Mouse (Mus musculus) monocyte, adult 5-6 weeks (primary cell): ENCODE measurements around the gene Rpp25l. TPM values are rescaled to one million over a fixed set of nuclear protein-coding genes. Genes with fewer than 3 reads are reported as not detected.
"Not testable (repeated sequence)": the region's sequence is repeated elsewhere in the genome, so short reads cannot be mapped to it uniquely, and the experiment has no call there.

Experiments
- ATAC-seq: fragments of 153-309, 156-312 bp; replicated peaks from 2 replicates; pipeline ENCODE4 v1.8.0; 2017; ENCODE audit warnings: mild to moderate bottlenecking; ENCODE audit not compliant: low TSS enrichment, insufficient number of reproducible peaks, severe bottlenecking, poor library complexity, low FRiP score
- total RNA-seq: library from RNA; stranded (forward); fragments of 200-1000, 200-491, 200-594 nt; gene quantifications from 3 replicates; pipeline ENCODE4 v1.2.3, GENCODE M21; 2017

The Rpp25l gene
- total RNA-seq: 11.6 to 17.4 TPM (median 12.0 TPM) in 3 replicates

DNA sequence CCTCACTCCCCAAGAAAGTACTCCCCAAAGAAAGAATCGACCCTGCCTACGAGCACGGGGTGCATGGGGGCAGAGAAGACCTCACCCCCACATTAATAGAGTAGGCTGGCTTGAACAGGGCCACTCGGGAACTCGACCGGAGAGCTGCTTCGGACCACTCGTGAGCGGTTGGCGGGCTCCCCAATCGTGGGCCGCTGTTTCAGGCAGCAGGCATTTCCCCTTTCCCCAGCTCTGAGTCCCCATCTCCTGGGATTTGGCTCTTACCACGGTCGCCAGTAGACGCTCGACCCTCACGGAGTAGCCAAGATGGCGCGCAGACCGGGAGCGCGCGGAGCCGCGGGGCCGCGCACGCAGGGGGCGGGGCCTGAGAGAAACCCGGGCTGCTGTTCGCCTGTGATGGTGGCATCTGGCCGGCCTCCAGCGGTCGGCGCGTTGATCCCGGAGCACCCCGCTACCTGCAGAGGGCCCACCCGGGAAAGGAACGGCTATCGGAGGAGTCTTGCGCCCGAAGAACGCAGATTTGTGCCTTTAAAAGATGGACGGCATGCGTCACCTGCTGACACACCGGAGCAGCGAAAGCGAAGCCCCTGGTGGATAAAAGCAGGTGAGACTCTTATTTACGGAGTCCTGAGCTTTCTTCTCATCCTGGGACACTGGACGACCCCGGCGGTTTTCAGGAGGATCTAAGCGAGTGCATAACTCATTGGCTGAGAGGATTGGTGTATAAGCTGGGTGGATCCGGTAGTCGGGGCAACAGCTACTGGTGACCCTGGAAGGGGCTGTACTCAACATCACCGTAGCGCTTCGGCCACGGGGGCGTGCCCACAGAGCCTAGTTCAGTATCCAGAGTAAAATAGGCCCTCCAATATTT lies at the start of gene Rpp25l:
Gene Rpp25l, minus strand, starts transcription at position 338 of the 871 bp plus-strand sequence.
- peak; percentile 24; the same call in 1 of the 2 replicates for ATAC-seq

DNA sequence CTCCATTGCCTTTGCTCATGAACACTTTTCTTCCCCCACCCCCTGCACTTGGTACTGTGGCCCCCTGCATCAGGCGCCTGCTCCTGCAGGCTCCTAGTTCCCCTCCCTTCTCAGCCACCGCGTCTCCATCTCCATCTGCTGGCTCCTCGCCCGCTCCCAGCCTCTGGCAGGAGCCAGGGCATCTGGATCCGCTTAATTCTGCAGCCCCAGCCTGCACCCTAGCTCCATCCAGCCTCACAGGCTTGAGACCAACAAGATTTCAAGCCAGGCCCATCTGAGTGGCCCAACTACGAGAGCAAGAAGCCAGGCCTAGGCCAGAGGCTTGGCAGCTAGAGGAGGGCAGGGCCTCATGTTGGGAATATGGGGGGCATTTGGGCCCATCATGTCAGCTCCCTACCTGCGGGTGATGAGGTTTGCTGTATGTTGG lies 49.4 kb upstream of the Rpp25l start:
- ATAC-seq: not testable (repeated sequence)

DNA sequence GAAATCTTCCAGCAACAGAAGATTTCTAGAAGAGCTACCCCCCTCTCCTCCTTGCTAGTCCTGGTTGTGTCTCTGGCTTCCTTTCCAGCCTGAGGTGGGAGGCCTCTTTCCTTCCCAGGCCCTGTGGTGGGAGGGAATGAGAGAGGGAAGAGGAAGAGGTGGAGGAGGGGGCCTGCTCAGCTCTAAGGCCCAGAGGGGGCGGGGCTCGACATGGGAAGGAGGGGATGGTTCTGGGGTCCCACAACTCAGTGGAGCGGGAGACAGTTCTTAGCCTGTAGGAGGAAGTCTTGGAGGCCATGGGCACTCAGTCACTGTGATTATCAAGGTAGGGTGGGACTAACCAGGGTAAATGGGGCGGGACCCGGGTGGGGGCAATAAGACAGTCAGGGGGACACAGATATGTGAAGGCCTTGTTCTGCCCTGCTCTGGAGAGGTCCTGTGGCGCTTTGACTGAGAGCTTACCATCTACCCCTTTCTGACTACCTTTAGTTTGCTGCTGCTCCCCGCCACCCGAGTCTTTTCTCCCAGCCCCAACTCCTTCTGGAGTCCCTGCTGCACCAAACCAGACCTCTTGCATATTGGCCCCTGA lies 48.9 kb upstream of the Rpp25l start:
- no peak for ATAC-seq

DNA sequence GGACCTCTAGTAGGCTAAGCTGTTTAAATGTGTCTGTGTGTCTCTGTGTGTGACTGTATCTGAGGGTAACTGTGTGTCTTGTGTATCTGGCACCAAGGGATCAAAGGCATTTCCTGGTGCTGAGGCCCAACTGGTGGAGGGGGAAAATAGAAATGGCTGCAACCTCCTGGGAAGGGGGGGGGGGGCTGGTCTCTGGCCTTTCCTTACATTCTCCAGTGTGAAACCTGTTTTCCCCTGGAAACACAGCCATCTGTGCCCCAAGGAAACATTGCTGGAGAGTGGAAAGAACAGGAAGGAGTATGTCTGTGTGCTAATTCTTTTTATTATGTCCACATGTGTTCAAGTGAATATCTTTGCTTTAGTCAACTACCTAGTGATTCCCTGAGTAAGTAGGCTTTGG lies 48.3 kb upstream of the Rpp25l start:
- no peak for ATAC-seq

DNA sequence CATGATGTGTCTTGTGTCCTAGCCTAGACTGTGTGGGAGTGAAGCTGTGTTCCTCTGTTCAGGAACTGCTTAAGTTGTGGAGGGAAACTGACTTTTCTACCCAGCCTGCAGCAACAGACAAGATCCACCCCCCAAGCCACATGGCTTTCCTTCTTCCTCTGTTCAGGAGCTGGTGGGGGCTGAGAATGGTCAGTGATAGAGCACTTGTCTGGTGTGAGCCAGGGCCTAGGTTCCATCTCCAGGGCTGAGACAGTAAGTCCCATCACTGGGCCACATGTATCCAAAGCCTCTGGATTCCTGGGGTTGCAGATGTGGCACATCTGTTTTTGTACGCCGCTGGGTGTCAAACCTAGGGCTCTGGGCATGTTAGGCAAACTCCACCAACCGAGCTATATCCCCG lies 47.6 kb upstream of the Rpp25l start:
- no peak for ATAC-seq

DNA sequence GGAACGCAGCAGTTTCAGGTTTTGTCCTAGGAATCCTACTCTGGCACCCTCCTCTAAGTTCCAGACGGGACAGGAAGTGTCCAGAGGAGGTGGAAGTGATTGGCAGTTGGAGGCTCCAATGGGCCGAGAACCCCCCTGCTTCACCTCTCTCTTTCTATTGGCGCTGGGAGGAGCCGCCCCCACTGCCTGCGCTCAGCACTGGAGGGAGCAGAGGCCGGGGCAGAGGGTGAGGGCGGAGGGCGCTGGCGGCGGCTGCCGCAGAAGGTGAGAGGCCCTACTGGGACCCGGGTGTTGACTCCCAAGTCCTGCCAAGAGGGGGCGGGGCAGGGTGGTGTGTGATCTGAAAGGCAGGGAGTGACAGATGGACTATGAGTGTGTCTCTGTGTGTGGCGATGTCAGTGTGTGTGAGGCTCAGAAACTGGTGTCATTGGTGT lies 47.0 kb upstream of the Rpp25l start:
- ATAC-seq: peak; percentile 46

DNA sequence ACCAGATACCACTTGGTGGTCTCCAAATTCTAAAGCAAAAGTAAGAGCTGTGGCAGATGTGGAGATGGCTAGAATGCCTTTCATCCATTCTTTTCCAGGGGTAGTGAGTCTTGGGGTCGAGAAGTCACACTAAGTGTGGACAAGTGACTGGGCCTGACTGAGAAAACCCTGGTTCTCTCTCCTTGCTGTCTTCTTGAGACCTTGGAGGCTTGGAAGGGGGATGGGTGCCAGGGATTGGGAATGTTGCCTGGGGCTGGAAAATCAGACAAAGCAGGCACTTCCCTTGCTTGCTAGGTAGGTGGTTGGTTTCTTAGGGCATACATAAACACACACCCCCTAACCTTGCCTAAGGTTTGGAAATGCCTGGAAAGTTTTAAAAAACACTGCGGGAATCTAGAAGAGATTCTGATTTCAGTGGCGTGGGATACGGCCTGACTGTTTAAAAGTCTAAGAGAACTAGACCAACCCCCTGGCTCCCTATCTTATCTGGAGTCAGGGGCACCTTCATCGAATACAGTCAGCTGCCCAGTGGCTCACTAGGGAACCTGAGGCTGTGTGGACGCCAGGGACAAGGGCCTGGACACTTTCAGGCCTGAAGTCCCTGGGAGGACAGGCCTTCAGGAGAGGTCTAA lies 46.4 kb upstream of the Rpp25l start:
- ATAC-seq: no peak

DNA sequence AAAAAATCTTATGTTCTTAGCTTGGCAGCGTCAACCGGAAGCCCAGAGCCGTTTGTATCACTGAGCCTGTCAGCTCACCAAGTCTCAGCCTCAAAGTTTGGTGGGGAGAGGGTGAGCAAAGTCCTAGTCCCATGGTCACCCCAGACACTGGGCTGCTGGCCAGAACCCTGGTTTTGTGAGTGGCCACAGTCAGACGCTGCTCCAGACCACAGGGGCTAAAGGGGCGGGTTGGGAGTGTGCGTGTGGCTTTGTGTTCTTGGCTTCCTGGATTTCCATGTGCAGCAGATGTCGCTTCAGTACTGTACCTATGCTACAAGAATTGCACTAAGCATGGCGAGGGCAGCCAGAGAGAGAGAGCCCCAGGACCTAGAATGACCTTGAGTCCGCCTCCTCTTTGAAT lies 45.9 kb upstream of the Rpp25l start:
- ATAC-seq: no peak

DNA sequence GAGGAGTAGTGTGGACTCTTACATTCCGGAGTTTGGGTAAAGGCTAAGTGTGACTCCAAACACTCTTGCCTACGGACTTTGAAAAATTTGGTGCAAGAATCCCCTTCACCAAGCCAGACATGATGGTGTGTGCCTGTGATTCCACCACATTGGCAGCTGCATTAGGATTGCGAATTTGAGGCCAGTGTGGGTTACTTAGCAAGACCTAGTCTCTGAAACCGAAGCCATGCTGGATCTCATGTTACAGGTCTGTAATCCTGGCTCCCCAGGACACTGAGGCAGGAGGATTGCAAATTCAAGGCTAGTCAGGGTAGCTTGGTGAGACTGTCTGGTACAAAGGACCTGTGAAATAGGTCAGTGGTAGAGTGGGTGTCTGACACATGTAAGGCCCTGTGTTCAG lies 45.4 kb upstream of the Rpp25l start:
- ATAC-seq: no peak

DNA sequence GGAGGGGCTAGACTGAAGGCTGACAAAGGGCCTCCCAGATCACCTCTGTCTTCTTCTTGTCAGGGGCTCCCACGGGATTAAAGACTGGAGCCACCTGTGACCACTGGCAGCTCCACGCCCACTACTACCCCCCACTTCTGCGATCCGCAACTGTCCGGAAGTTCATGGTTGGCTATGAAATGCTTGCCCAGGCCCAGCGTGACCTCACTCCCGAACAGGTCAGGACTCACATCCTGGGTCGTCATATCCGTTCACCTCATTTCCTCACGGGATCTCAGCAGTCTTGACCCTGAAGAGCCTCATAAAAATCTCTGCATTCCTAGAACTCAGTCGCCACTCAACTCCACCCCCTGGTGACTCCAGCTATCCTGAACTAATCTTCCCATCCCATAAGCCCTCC lies 44.7 kb upstream of the Rpp25l start:
- no peak for ATAC-seq

DNA sequence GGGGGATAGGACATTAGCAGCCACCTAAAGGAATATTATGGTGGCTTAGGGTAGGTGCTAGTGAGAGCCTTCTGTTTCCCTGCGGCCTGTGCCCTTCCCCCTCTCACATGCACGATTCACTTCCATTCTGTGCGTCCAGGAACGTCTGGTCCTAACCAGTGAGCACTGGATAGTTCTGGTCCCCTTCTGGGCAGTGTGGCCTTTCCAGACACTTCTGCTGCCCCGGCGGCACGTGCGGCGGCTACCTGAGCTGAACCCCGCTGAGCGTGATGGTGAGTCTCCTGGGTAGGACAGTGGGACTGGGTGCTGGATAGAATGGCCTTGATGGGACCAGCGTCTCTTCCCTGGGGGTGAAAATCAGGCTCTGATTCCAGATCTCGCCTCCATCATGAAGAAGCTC lies 44.0 kb upstream of the Rpp25l start:
- no peak for ATAC-seq

DNA sequence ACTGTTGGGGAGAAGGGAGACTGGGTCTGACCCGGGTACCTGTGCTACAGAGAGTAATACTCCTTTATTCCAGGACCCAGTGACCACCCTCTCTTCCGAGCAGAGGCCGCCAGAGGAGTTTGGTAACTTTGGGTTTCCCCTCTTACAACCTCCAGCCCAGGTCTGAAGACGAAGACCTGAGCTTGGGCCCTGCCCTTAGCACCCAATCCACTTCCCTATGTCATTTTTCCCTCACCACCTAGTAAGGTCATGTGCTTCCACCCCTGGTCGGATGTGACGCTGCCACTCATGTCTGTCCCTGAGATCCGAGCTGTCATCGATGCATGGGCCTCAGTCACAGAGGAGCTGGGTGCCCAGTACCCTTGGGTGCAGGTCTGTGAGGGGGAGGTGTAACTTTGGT lies 43.1 kb upstream of the Rpp25l start:
- no peak for ATAC-seq

DNA sequence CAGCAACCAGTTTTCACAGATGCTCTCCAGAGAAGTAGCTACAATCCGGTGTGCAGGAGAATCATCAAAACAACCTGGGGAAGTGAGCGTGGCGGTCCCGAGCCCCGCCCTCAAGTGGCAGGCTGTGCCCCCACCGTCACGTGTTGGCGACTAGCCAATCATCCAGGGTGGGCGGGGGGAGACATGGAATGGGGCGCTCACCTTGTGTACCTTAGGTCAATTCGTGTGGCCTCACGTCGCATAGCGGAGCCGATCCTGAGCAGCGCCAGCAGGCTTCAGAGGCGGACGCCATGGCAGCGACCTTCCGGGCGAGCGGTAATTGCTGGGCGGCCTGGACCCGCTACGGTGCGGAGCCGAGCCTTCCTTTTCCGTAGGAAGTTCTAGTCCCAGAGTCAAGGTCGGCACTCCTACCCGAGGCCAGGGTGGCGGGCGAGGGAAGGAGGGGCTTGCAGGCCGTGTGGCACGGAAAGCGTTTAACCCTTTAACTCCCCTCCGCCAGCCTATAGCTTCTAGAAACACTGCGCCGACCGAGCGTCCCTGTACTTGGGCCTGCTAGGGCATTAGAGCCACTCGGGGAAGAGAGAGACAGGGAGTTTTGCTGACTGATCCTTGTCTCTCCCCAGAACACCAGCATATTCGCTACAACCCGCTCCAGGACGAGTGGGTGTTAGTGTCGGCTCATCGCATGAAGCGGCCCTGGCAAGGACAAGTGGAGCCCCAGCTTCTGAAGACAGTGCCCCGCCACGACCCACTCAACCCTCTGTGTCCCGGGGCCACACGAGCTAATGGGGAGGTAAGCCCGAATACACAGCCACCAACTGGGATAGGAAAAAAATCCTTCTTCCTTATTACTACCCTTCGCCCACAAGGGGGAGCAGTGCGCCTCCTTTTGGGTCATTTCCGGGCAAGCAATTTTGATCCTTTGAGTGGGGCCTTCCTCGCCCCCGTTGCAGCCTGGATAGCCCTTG lies 42.3 kb upstream of the Rpp25l start, which contains the start of gene Sigmar1:
Gene Sigmar1, minus strand, starts transcription at position 820 of the 968 bp plus-strand sequence.
- peak; percentile 74 for ATAC-seq

DNA sequence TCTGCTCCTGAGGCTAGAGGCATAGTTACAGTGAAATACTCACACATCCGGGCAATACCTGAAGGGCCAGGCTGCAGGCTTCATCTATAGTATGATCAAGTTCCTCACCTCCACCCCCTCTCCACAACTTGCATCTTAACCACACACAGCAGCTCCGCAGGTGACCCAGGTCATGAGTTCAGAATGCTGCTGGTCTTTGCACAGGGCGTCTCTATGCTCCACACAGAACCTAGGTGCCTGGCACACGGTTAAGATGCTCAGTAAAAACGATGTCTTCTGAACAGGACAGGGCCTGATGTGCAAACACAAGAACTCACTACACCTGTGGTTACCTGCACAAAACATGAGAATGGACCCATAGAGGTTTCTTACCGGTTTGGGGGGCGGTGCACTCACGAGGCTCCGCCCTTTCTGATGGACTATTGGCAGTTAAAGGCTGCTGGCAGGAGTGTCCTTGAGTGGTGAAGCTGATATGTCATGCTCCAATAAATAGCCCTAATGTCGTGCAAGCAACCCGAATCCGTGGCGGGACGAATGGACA lies 41.5 kb upstream of the Rpp25l start, which contains the start of gene Galt:
Gene Galt, plus strand, starts transcription at position 432 of the 541 bp plus-strand sequence.
- peak; percentile 36 for ATAC-seq

DNA sequence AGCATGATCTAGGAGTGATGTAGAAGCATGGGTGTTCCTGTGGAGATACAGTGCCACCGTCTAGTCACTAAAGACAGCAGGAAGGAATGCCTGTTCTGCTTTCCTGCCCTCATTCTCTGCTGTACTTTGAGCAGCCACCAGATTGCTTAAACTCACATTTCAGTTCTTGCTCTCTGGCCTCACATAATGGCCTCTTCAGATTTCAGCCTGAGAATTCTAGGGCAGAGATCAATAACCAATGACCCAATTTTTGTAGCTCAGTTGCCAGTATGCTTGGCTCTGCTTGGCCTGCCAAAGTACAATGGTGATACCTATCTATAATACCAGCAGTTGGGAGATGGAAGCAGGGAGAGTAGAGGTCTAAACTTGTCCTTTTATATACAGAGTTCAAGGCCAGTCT lies 31.7 kb upstream of the Rpp25l start:
- no peak for ATAC-seq

DNA sequence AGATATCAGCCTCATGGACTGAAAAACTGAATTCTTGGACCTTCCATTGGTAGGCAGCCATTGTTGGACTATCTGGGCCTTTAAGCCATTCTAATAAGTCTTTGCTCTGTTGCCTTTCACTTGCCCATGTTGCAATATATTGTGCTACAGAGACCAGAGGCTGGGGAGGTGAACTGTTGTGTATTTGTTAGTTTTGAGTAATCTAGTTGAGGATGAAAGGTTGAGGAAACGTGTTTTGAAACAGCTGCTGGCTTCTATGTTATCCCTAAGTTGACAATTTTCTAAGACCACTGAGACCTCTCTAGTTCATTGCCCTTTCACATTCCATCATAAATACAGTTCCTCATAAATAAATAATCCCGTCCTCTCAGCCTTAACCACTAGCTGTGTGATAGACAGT lies 30.8 kb upstream of the Rpp25l start:
- no peak for ATAC-seq

DNA sequence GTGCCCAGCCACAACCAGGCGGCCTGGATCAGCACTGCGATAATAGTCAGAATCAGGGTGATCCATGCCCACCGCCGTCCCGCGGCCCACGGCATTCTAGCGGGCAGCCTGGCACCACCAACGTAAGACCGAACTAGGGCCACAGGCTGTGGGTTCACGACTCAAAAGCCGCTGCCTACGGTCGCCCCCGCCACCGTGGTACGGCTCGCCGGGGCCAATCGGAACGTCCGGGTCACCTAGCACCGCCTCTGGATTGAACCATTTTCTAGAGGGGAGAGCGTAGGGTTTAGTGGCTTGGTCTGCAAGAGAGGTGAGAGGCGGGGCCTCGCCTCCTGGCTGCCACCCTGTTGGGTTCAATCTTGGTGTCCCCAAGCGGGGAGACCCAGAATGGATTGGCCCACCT lies 27.8 kb upstream of the Rpp25l start:
- peak; percentile 84 for ATAC-seq
